Mouse (Mus musculus) intestine, embryonic 15.5 days (tissue): ENCODE data around the gene Mprip. TPM values are rescaled to one million over a fixed set of nuclear protein-coding genes. Genes with fewer than 3 reads are reported as not detected.

Source experiments
- ATAC-seq: fragments of 200-750 bp; cut with Nextera tagmentation; 2 replicates; pipeline ENCODE4 v1.8.0; 2017; ENCODE audit warnings: moderate TSS enrichment, moderate library complexity
- H3K27ac ChIP-seq: fragments of 300-500 bp; sonication (generic); 2 replicates; pipeline ENCODE4 v1.5.1; 2015; ENCODE audit warnings: mild to moderate bottlenecking, inconsistent platforms
- H3K27me3 ChIP-seq: fragments of 300-500 bp; sonication (generic); replicated peaks from 2 replicates; pipeline ENCODE4 v1.6.1; 2015; ENCODE audit warnings: inconsistent platforms
- H3K36me3 ChIP-seq: fragments of 300-500 bp; sonication (generic); 2 replicates; pipeline ENCODE4 v1.6.1; 2015; ENCODE audit warnings: inconsistent platforms
- H3K4me1 ChIP-seq: fragments of 300-500 bp; sonication (generic); replicated peaks from 2 replicates; pipeline ENCODE4 v1.6.1; 2015; ENCODE audit warnings: inconsistent platforms
- H3K4me2 ChIP-seq: fragments of 300-500 bp; sonication (generic); replicated peaks from 2 replicates; pipeline ENCODE4 v1.6.1; 2015; ENCODE audit warnings: mild to moderate bottlenecking, inconsistent platforms
- H3K4me3 ChIP-seq: fragments of 300-500 bp; sonication (generic); replicated peaks from 2 replicates; pipeline ENCODE4 v1.5.1; 2015; ENCODE audit warnings: inconsistent platforms
- H3K9ac ChIP-seq: fragments of 300-500 bp; sonication (generic); 2 replicates; pipeline ENCODE4 v1.6.1; 2015; ENCODE audit warnings: inconsistent platforms
- H3K9me3 ChIP-seq: fragments of 300-500 bp; sonication (generic); 2 replicates; pipeline ENCODE4 v1.6.1; 2016; ENCODE audit warnings: inconsistent platforms
- WGBS: fragments of 180-500 bp; shearing (Covaris S2); methylation state at CpG from one replicate; pipeline ENCODE4 v1.1.7; 2015; 5-methylcytosine and 5-hydroxymethylcytosine counted together
- polyA plus RNA-seq: library from polyadenylated mRNA; unstranded; fragments of >200 nt; fragmentation: Nextera tagmentation; extraction: Ambion mirVana; gene quantifications from 2 replicates; pipeline ENCODE4 v1.2.1, GENCODE M21; 2015

The Mprip gene
- polyA plus RNA-seq, 1 experiment from 2014 or later: 54.9 TPM

GRCm38 (mm10) chr11:59746614-59747013, 85.5 kb downstream of the Mprip start:
- Histone ChIP-seq H3K4me1 (no peaks in the 10 kb centered on the region), H3K9ac (no peak overlapping the region), H3K4me2 (no peak overlapping the region), H3K9me3 (no peaks in the 10 kb centered on the region), H3K27ac (no peak overlapping the region), H3K27me3 (no peaks in the 10 kb centered on the region), H3K4me3 (no peak overlapping the region), H3K36me3 (peaks cover 33% of the 10 kb centered on the region)
- 86% methylated on average over 2 of the region's 2 CpGs for WGBS
- ATAC-seq: no peak

DNA sequence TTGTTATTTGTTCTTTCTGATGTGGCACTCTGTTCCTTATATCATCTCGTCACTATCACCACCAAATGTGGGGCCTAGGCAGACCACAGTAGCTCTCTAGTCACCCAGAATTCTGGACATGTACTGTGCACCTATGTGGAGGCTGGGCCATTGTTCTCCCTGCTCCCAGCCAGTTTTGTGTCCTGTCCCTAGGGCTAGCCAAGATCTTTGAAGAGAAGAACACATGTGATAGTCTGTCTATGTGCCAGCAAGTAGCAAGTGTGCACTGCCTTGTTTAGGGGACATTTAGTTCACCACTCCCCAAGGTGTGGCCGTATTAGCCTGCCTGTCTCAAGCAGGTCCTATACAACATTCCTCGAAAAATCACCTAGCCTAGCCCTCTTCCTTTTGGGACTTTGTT, 87.9 kb downstream of the Mprip start:
- H3K27me3 ChIP-seq: no peaks in the 10 kb centered on the region
- H3K4me3 ChIP-seq: no peak overlapping the region
- H3K36me3 ChIP-seq: peaks cover 37% of the 10 kb centered on the region
- no peak overlapping the region for H3K9ac ChIP-seq
- no peak overlapping the region for H3K4me2 ChIP-seq
- H3K27ac ChIP-seq: no peak overlapping the region
- H3K4me1 ChIP-seq: no peaks in the 10 kb centered on the region
- no peaks in the 10 kb centered on the region for H3K9me3 ChIP-seq
- WGBS: 88% methylated on average over 3 of the region's 3 CpGs
- ATAC-seq: no peak

DNA sequence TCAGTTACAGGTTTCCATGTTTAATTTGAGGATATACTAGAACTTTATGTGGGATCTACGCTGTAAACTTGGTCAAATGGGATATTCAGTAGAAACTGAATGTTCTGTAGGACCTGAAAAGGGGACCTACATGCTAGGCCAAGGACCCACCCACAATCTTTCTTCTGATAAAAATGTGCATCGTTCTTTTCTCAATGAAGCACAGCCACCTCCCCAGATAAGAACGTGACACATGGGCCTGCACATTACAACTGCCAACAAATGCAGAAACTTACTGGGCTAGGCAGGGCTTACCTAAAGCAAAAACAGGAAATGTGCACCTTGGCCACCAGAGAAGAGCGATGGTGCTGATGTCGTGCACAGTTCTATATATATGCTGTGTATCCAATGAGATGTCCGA, 93.4 kb downstream of the Mprip start:
- Histone ChIP-seq H3K27ac (no peak overlapping the region), H3K9ac (no peak overlapping the region), H3K36me3 (peaks cover 52% of the 10 kb centered on the region), H3K27me3 (no peaks in the 10 kb centered on the region), H3K4me3 (no peak overlapping the region), H3K4me1 (no peaks in the 10 kb centered on the region), H3K4me2 (no peak overlapping the region), H3K9me3 (no peaks in the 10 kb centered on the region)
- WGBS: 94% methylated on average over 6 of the region's 6 CpGs
- ATAC-seq: no peak

- Histone ChIP-seq H3K27ac (no peak overlapping the region), H3K9me3 (no peaks in the 10 kb centered on the region), H3K27me3 (no peaks in the 10 kb centered on the region), H3K36me3 (peaks cover 62% of the 10 kb centered on the region), H3K4me3 (no peak overlapping the region), H3K9ac (no peak overlapping the region), H3K4me1 (no peaks in the 10 kb centered on the region), H3K4me2 (no peak overlapping the region)
- ATAC-seq: no peak
- WGBS: 86% methylated on average over 4 of the region's 4 CpGs
These were observed 95.2 kb downstream of the Mprip start for GRCm38 (mm10) chr11:59756351-59756750.

GRCm38 (mm10) chr11:59758191-59758985, 97.3 kb downstream of the Mprip start:
- Histone ChIP-seq H3K4me1 (no peaks in the 10 kb centered on the region), H3K4me2 (no peak overlapping the region), H3K27me3 (no peaks in the 10 kb centered on the region), H3K9ac (no peak overlapping the region), H3K9me3 (no peaks in the 10 kb centered on the region), H3K4me3 (no peak overlapping the region), H3K27ac (no peak overlapping the region), H3K36me3 (peaks cover 49% of the 10 kb centered on the region)
- WGBS: 88% methylated on average over 9 of the region's 9 CpGs
- ATAC-seq: no peak

GRCm38 (mm10) chr11:59759178-59759577, 98.1 kb downstream of the Mprip start:
- Histone ChIP-seq H3K27me3 (no peaks in the 10 kb centered on the region), H3K4me3 (no peak overlapping the region), H3K36me3 (peaks cover 45% of the 10 kb centered on the region), H3K9me3 (no peaks in the 10 kb centered on the region), H3K9ac (no peak overlapping the region), H3K27ac (no peak overlapping the region), H3K4me2 (no peak overlapping the region), H3K4me1 (no peaks in the 10 kb centered on the region)
- ATAC-seq: no peak
- WGBS: 81% methylated on average over 4 of the region's 4 CpGs

- no peak for ATAC-seq
- no peak overlapping the region for H3K9ac ChIP-seq
- peaks cover 47% of the 10 kb centered on the region for H3K36me3 ChIP-seq
- H3K27me3 ChIP-seq: no peaks in the 10 kb centered on the region
- no peak overlapping the region for H3K4me3 ChIP-seq
- no peak overlapping the region for H3K27ac ChIP-seq
- no peaks in the 10 kb centered on the region for H3K4me1 ChIP-seq
- no peak overlapping the region for H3K4me2 ChIP-seq
- 77% methylated on average over 2 of the region's 2 CpGs for whole genome bisulfite sequencing
- H3K9me3 ChIP-seq: no peaks in the 10 kb centered on the region
These were observed 98.5 kb downstream of the Mprip start for GRCm38 (mm10) chr11:59759626-59760025.

DNA sequence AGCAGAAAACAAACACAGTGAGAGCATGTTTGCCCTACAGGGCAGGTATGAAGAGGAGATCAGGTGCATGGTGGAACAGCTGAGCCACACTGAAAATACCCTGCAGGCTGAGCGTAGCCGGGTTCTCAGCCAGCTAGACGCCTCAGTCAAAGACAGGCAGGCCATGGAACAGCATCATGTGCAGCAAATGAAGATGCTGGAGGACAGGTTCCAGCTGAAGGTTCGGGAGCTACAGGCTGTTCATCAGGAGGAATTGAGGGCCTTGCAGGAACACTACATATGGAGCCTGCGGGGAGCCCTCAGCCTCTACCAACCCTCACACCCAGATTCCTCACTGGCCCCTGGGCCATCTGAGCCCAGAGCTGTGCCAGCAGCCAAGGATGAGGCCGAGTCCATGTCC, 99.7 kb downstream of the Mprip start:
- no peak overlapping the region for H3K4me2 ChIP-seq
- H3K27ac ChIP-seq: no peak overlapping the region
- H3K36me3 ChIP-seq: peaks cover 47% of the 10 kb centered on the region
- WGBS: 95% methylated on average over 6 of the region's 6 CpGs
- no peak for ATAC-seq
- H3K4me1 ChIP-seq: no peaks in the 10 kb centered on the region
- no peaks in the 10 kb centered on the region for H3K9me3 ChIP-seq
- no peaks in the 10 kb centered on the region for H3K27me3 ChIP-seq
- no peak overlapping the region for H3K4me3 ChIP-seq
- no peak overlapping the region for H3K9ac ChIP-seq

DNA sequence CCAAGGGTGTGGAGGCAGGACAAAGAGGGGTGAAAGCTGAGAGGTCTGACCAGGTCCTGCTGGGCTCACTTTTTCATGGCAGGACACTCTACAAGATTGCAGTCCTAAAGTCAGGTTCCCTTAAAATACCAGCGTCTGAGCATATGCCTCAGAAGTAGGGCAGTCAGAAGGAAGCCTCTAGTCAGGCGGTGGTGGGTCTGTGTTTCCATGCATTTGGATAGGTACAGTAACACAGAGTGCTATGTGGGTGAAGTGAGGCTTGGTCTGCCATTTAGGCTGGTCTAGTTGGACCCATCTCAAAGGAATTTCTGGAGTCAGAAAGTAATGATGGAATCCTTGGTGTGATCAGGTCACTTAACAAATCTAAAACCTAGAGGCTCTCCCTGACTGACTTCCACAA, 108.2 kb downstream of the Mprip start:
- H3K4me1 ChIP-seq: no peaks in the 10 kb centered on the region
- peaks cover 54% of the 10 kb centered on the region for H3K36me3 ChIP-seq
- H3K9ac ChIP-seq: no peak overlapping the region
- WGBS: 93% methylated on average over 2 of the region's 2 CpGs
- no peaks in the 10 kb centered on the region for H3K27me3 ChIP-seq
- no peak for ATAC-seq
- no peak overlapping the region for H3K27ac ChIP-seq
- no peaks in the 10 kb centered on the region for H3K9me3 ChIP-seq
- H3K4me2 ChIP-seq: no peak overlapping the region
- H3K4me3 ChIP-seq: no peak overlapping the region

DNA sequence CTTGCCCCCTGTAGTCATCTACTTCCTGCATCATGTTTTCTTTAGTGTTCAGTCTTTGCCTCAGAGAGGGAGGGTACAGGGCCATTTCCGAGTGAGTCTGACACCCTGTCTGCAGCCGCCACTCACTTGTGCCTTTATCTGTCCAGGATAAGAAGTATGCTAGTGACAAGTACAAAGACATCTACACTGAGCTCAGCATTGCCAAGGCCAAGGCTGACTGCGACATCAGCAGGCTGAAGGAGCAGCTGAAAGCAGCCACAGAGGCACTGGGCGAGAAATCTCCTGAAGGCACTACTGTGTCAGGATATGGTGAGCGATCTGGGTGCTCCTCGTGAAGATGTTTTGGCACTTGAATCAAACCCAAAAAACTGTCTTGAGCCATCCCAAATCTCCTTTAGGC, 108.6 kb downstream of the Mprip start:
- Histone ChIP-seq H3K9me3 (no peaks in the 10 kb centered on the region), H3K4me2 (no peak overlapping the region), H3K27ac (no peak overlapping the region), H3K4me3 (no peak overlapping the region), H3K9ac (no peak overlapping the region), H3K4me1 (no peaks in the 10 kb centered on the region), H3K27me3 (no peaks in the 10 kb centered on the region), H3K36me3 (peaks cover 51% of the 10 kb centered on the region)
- 92% methylated on average over 6 of the region's 6 CpGs for WGBS
- no peak for ATAC-seq

DNA sequence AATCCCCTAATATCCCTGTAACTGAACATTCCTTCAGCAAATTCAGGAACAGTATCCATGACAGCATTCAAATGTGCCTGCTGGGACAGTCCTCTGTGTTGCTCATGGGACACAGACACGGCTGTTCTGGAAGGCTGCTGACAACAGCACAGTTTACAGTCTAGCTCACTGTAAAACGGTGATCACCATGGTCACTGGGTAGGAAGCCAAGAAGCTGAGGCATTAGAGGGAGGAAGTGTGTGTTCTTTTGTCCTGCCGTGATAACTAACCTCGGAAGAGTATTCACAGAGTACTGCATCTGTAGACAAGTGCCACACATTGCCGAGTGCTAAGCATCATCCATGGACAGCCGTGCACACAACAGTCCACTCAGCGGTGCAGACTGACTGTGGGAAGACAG, 109.6 kb downstream of the Mprip start:
- Histone ChIP-seq H3K9ac (no peak overlapping the region), H3K27ac (no peak overlapping the region), H3K4me1 (no peaks in the 10 kb centered on the region), H3K9me3 (no peaks in the 10 kb centered on the region), H3K4me2 (no peak overlapping the region), H3K27me3 (no peaks in the 10 kb centered on the region), H3K36me3 (peaks cover 51% of the 10 kb centered on the region), H3K4me3 (no peak overlapping the region)
- ATAC-seq: no peak
- 91% methylated on average over 7 of the region's 7 CpGs for WGBS

GRCm38 (mm10) chr11:59772291-59772690, 111.2 kb downstream of the Mprip start:
- Histone ChIP-seq H3K27me3 (no peaks in the 10 kb centered on the region), H3K9me3 (no peaks in the 10 kb centered on the region), H3K27ac (no peak overlapping the region), H3K4me3 (no peak overlapping the region), H3K9ac (no peak overlapping the region), H3K4me2 (no peak overlapping the region), H3K4me1 (no peaks in the 10 kb centered on the region), H3K36me3 (peaks cover 57% of the 10 kb centered on the region)
- 92% methylated on average over 2 of the region's 2 CpGs for WGBS
- ATAC-seq: no peak

DNA sequence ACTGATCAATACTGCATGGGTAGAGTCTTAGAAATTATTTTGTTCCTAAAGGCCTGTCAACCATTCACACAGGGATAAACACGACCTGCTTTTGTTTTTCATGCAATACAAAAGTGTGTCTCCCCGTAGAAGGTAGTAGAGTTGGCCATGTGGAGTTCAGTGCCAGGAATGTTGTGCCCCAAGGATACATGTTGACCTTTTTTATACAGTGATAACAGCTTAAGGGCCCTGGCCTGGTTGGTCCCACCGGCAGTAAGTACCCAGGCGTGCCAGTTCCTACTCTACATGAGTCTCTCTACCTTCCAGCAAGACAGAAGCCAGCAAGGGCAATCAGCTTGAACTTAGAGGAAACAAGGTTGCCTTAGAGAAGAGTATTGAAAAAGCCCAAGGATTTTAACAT, 111.8 kb downstream of the Mprip start:
- Histone ChIP-seq H3K27me3 (no peaks in the 10 kb centered on the region), H3K27ac (no peak overlapping the region), H3K4me2 (no peak overlapping the region), H3K9ac (no peak overlapping the region), H3K4me1 (no peaks in the 10 kb centered on the region), H3K36me3 (peaks cover 51% of the 10 kb centered on the region), H3K4me3 (no peak overlapping the region), H3K9me3 (no peaks in the 10 kb centered on the region)
- 91% methylated on average over 4 of the region's 4 CpGs for WGBS
- ATAC-seq: no peak
